Mouse (Mus musculus) brown adipose tissue, adult 24 weeks (tissue): ENCODE measurements around the gene Pnmal1. TPM values are rescaled to one million over a fixed set of nuclear protein-coding genes. Genes with fewer than 3 reads are reported as not detected.
A peak's percentile ranks its signal among the peaks of the same experiment; 100 is the strongest.
"Not testable (repeated sequence)": the region's sequence is repeated elsewhere in the genome, so short reads cannot be mapped to it uniquely, and the experiment has no call there.

ENCODE experiments used
- H3K27ac ChIP-seq: fragments of 200-500 bp; replicated peaks from 2 replicates; pipeline ENCODE4 v1.5.1; 2012; ENCODE audit warnings: low read depth, mild to moderate bottlenecking, low read length
- H3K4me1 ChIP-seq: fragments of 200-500 bp; 2 replicates; pipeline ENCODE4 v1.6.1; 2012; ENCODE audit warnings: low read length, mixed read lengths; ENCODE audit not compliant: control insufficient read depth, insufficient read depth, insufficient read length
- H3K4me3 ChIP-seq: fragments of 200-500 bp; 2 replicates; pipeline ENCODE4 v1.5.1; 2012; ENCODE audit warnings: low read depth, mild to moderate bottlenecking, low read length, moderate library complexity; ENCODE audit not compliant: insufficient read depth
- polyA plus RNA-seq: library from polyadenylated mRNA; stranded (reverse); fragments of >200 nt; gene quantifications from 2 replicates; pipeline ENCODE4 v1.2.4, GENCODE M21; 2012; ENCODE audit not compliant: missing spikeins, insufficient read depth, insufficient read length

Gene Pnmal1
- polyA plus RNA-seq, 1 experiment = not detected

DNA sequence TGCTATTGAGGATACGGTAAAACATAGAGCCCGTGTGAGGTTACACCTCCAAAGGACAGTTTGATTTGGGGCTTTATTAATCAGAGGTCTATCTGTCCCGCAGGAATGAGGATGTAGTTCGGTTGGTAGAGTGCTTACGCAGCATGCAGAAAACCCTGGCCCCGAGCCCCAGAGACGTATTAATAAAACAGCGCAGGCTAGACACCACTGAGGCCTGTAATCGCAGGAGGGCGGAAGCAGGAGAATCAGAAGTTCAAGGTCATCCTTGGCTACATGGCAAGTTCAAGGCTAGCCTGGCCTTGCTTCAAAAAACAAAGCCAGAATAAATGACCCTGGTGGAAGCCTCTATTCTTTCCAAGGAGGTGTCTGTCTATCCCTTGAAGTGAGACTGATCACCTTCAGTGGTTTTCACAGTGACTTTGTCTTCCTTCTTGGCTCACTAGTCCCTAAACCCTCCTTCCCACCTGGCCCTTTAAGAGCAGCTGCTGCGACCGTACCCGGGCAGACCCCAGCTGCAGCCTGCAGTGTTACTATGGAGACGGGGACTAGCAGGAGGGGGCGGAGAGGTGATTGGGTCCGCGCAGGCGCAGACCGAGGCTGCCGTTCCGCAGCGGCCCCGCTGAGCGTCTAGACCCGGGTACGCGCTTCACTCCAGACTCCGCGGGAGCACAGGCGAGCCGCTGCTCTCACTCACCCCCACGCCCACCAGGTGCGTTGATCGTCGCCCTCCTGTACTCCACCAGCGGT is 15.2 kb upstream of the Pnmal1 start, which contains the start of gene Pnmal2:
Pnmal2 (plus strand) TSS at position 622 of the 747 bp plus-strand sequence.
- Histone ChIP-seq H3K27ac (no peak within 1 kb of the TSS), H3K4me1 (no peaks in the 10 kb centered on the region), H3K4me3 (peak within 1 kb of the TSS; percentile 53)

DNA sequence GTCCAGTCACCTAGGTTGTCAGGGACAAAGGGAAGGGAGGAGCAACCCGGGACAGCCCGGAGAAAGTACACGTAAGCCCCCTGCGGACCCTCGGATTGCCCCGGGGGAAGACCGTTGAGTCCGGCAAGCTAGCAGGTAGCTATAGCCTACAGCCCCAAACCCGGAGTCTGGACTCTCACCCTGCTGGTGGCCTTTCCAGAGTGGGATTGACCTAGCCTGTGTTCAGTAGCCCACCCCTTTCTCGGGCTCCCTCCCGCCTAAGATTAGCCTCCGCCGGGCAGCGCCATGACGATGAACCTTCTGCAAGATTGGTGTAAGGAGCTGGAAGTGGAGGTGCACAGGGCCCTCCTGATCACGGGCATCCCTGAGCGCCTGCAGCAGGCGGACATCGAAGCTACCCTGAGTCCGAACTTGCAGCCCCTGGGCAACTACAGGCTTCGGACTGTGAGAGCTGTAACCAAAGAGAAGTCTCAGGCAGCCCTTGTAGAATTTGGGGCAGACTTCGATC is 14.6 kb upstream of the Pnmal1 start:
- Histone ChIP-seq H3K4me3 (peak overlapping the region; percentile 53), H3K4me1 (no peaks in the 10 kb centered on the region), H3K27ac (no peak overlapping the region)

DNA sequence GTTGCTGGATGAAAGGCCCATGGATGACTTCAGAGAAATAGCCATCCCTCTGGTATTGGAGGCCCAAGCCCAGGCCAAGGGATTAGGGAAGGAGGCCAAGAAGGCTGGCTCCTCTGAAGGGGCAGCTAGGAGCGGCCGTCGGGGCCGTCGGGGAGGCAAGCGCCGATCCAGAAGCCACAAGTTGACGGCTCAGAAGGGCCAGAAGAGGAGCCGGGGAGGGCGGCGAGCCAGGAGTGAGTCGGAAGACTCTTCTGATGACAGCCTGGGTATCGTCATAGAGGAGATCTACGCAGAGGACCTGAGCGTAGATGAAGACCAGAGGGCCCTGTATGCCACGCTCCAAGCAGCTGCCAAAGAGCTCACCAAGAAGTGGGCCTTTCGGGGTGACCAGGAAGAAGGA is 14.1 kb upstream of the Pnmal1 start:
- no peaks in the 10 kb centered on the region for H3K4me1 ChIP-seq
- H3K27ac ChIP-seq = no peak overlapping the region
- H3K4me3 ChIP-seq = no peak overlapping the region

DNA sequence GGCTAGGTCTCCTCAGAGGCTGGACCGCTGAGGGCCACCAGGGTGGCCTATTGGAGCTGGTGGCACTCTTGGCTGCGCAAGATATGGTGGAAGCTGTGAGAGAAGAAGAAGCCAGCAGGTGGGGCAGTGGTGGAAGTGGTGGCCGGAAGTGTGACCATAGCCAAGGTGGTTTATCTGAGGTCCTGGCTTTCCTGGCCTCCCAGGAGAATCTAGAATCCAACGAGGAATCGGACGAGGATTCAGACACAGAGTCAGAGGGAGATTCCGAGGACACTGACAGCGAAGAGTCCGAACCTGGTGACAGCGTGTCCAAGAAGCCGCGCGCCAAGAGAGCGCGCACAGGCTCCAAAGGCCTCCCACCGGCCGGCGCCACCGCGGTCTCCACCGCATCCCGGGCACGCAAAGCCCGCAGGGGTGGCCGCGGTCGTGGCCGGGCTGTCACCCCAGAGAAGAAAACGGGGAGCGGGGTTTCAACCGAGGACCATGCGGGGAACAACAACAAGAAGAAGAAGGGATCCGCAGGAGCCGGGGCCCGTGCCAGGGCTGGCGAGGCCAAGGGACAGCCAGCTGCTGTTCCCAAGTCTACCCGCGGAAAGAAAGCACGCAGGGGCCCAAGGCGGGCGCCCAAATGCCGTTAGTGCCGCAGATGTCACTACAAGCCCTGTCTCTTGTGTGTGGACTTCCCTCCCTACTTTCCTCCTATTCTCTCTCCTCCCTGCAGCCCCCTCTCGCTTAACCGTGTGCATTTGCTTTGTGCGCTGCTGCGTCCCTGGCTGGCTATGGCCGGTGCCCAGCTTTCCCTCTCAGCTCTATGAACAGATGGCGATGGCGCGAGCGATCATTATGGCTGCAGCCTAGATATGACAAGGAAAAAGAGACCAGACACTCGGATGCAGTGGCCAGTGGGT is 12.8 kb upstream of the Pnmal1 start:
- Histone ChIP-seq H3K4me3 (no peak overlapping the region), H3K27ac (no peak overlapping the region), H3K4me1 (no peaks in the 10 kb centered on the region)

- Histone ChIP-seq H3K4me3 (no peak overlapping the region), H3K4me1 (no peaks in the 10 kb centered on the region), H3K27ac (no peak overlapping the region)
Measured at GRCm38 (mm10) chr7:16947349-16947895, 12.1 kb upstream of the Pnmal1 start.

DNA sequence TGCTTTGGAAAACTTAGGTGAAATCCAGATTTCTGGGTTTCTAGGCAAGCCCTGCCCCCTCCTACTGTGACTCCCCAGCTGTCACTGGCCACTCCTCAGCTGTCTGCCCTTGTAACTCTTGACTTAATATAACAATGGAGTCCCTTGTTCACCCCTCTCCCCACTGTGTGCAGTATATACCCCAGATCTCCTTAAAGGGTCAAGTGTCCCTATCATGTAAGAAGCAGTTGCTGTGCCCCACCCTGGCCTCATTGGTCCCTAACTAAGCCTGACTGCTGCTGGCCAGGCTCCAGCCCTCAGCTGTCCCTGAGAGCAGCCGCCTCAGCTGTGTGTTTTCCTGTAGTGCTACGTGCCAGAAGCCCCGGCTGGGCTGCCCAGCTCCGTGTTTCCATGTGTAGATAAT is 11.5 kb upstream of the Pnmal1 start:
- no peak overlapping the region for H3K27ac ChIP-seq
- no peaks in the 10 kb centered on the region for H3K4me1 ChIP-seq
- H3K4me3 ChIP-seq = no peak overlapping the region

GRCm38 (mm10) chr7:16948923-16949458 is 10.5 kb upstream of the Pnmal1 start:
- no peak overlapping the region for H3K27ac ChIP-seq
- H3K4me3 ChIP-seq = no peak overlapping the region
- no peaks in the 10 kb centered on the region for H3K4me1 ChIP-seq

GRCm38 (mm10) chr7:16949908-16950841 is 9.3 kb upstream of the Pnmal1 start:
- Histone ChIP-seq H3K4me1 (no peaks in the 10 kb centered on the region), H3K27ac (no peak overlapping the region), H3K4me3 (0 out of 2 replicates have a peak overlapping the region, but pooled peaks have one; percentile 24)

DNA sequence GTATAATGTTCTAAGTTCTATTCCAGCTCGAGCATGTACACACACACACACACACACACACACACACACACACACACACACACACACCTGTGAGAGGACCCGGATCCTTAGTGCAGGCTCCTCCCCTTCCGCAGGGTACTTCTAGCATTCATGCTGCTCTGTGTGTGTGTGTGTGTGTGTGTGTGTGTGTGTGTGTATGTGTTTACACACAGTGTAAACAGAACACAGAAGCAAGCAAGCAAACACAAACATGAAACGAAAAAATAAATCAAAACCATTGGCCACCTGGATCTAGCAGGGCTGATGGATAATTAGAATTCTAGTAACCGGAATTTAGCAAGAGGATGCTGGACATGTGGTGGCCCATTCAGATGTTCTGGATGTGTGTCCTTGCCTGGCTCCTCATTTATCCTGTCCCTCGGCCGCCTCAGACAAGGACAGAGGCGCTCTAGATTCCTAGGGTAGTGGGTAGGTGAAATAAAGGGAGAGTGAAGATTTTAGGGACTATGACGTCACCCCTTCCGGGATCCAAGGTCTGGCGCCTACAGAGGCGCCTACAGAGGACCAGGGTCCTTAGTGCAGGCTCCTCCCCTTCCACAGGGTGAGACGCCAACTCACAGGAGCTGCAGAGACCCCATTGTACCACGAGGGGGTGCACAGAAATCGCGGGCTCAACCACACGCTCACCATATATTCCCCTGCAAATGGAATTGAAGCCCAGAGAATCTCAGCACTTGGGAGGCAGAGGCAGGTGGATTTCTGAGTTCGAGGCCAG is 8.4 kb upstream of the Pnmal1 start:
- Histone ChIP-seq H3K4me1 (no peaks in the 10 kb centered on the region), H3K27ac (no peak overlapping the region), H3K4me3 (no peak overlapping the region)

DNA sequence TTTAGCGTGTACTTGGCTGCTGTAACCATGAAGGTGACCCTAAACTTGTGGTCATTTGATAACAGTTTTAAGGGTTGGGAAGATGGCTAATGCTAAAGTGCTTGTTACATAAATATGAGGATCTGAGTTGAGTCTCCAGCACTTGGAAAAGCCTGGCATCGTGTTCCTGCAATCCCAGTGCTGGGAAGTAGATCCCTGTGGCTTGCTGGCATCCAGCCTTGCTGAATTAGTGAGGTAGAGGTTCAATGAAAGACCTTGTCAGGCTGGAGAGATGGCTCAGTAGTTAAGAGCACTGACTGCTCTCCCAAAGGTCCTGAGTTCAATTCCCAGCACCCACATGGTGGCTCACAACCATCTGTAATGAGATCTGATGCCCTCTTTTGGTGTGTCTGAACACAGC is 5.7 kb upstream of the Pnmal1 start:
- H3K4me1 ChIP-seq, H3K4me3 ChIP-seq, H3K27ac ChIP-seq: not testable (repeated sequence)

DNA sequence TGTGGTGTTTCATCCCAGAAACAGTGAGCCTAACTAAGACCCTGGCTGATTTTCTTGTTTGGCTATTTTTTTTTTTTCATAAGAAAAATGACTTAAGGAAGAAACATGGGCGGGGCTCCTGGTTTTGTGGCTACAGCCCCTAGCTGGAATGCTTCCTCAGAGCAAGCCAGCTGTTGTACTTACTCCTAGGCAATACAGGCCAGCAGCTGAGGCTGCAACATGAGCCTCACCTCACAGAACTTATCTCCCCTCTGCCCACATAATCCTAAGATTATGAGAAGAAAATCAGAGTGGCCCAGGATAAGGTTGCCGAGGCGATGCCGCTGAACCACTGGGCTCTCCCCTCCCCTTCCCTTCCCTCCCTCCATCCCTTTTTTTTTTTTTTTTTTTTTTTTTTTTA is 3.8 kb upstream of the Pnmal1 start:
- H3K4me1 ChIP-seq = no peaks in the 10 kb centered on the region
- no peak overlapping the region for H3K27ac ChIP-seq
- no peak overlapping the region for H3K4me3 ChIP-seq

DNA sequence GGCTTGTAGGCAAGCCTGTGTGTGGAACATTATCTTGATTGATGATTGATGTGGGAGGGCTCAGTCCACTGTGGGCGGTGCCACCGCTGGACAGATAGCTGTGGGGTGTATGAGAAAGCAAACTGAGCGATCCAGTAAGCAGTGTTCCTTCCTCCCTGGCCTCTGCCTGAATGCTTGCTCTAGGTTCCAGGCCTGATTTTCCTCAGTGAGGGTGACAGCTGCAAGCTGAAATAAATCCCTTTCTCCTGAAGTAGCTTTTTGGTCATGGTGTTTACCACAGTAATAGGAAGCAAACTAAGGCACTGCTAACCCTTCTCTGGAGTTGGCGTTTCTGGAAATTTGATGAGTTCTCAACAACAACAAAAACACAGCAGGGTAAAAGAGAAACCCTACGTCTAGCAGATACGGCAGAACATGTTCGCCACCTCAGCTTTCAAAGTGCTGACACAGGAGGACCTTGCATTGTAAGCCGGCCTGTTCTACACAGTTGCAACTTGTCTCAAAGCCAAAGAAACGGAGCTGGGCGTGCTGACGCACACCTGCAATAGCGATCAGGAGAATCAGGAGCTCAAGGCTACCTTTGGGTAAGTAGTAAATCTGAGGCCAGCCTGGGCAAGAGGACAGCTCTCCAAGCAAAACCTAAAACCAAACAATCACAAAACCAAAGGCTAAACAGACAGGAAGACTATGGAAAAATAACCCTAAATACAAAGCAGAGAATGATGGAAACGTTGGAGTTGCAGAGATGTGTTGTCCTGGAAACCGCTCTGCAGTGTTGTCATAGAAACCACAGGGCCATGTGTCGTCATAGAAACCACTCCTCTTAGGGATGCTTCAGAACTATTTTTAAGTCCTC is 2.8 kb upstream of the Pnmal1 start:
- Histone ChIP-seq H3K4me3 (no peak overlapping the region), H3K27ac (no peak overlapping the region), H3K4me1 (no peaks in the 10 kb centered on the region)

GRCm38 (mm10) chr7:16961678-16962077 is 2.2 kb downstream of the Pnmal1 start:
- Histone ChIP-seq H3K4me1 (no peaks in the 10 kb centered on the region), H3K27ac (no peak overlapping the region), H3K4me3 (no peak overlapping the region)
